Mouse (Mus musculus) sigmoid colon, adult 10 weeks (tissue): ENCODE measurements around the gene Foxo6. TPM values are rescaled to one million over a fixed set of nuclear protein-coding genes. Genes with fewer than 3 reads are reported as not detected.

Experiments
- polyA plus RNA-seq: library from polyadenylated mRNA; stranded (reverse); fragments of 350-450 nt; fragmentation: Illumina TruSeq; extraction: RNeasy Lipid Tissue Mini Kit (QIAGEN cat#74804); gene quantifications from one replicate; pipeline ENCODE4 v1.2.3, GENCODE M21; 2014; ENCODE audit warnings: low read depth, low replicate concordance

Gene Foxo6
- polyA plus RNA-seq, result not detected

DNA sequence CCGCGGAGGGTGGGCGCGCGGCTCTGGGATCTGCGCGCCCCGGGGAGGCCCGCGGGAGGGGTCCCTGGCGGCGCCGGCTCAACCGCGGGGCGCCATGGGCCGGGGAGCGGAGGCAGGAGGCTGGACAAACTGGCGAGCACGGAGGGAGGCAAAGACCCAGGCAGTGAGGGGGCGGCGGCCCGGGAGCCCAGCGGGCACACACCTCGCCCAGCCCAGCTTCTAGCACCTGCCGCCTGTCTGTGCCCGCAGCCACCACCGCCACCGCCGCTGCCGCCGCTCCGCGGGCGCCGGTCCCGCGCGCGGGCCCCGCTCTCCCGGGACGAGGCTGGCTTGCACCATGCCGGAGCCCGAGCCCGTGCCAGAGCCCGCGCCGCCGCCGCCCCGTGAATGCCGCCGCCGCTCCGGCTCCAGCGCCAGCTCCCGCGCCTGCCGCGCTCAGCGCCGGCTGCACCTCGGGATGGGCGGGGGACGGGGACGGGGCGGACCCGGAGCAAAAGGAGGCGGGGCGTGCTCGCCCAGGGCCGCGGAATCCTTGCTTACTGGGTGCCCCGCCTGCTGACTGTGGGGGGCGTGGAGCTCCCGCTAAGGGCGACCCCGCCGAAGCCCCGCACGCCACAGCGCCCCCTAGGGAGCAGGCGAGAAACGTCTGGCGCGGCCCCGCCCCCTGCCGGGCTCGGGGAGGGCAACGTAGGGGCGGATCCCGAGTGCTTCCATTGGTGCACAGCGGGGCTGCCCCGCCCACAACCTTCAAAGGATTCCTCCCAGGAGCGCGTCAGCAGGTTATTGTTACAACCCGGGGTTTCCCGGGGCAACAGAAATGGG is at the start of gene Foxo6:
Foxo6 (minus strand) TSS at position 60 of the 822 bp plus-strand sequence.

Other genes starting within 250 kb of the Foxo6 start
- gene AL607142.1, start 222.4 kb downstream of the Foxo6 start, polyA plus RNA-seq, result not detected
- gene Edn2, start 126.1 kb downstream of the Foxo6 start, polyA plus RNA-seq, result 2.9 TPM
- gene Scmh1, start 117.9 kb upstream of the Foxo6 start, polyA plus RNA-seq, result 20.3 TPM
- not detected for gene Slfnl1, start 244.9 kb upstream of the Foxo6 start, polyA plus RNA-seq